Mouse (Mus musculus): ENCODE data around the gene Atp6v1e2. TPM values are rescaled to one million over a fixed set of nuclear protein-coding genes. Genes with fewer than 3 reads are reported as not detected.

Gene Atp6v1e2
- polyA plus RNA-seq, 2 experiments, result not detected

GRCm38 (mm10) chr17:86969582-86969981 lies 21.9 kb upstream of the Atp6v1e2 start:
- 38% methylated on average over 5 of the region's 5 CpGs for WGBS (ENCODE audit: insufficient replicate concordance)
- no peak overlapping the region for H3K9ac ChIP-seq (replicated peaks)
- peaks cover 5% of the 10 kb centered on the region; the same call in 1 of the 2 replicates for H3K27me3 ChIP-seq (ENCODE audit: control insufficient read depth, insufficient read depth, low read length)
- no peak overlapping the region for H3K4me2 ChIP-seq (ENCODE audit: low read depth)
- ATAC-seq (ENCODE audit: insufficient read depth) (no peak), DNase-seq (ENCODE audit: low read depth in 3 of 3, low spot score in 3 of 3) (no peak)
- no peak for TF ChIP-seq EP300 (IDR thresholded peaks at IDR 0.05; ENCODE audit: low read depth)
- H3K4me1 ChIP-seq (replicated peaks; ENCODE audit: control insufficient read depth in 2 of 2, insufficient read depth in 2 of 2, low read length in 1 of 2), result peaks cover 0 to 10% of the 10 kb centered on the region in 2 experiments; a peak in 2 of 4 replicates
- no peak overlapping the region for H3K27ac ChIP-seq
- no peaks in the 10 kb centered on the region for H3K9me3 ChIP-seq (ENCODE audit: control insufficient read depth, low read length)
- H3K4me3 ChIP-seq (ENCODE audit: insufficient read depth in 1 of 2, low read depth in 2 of 2, low read length in 2 of 2), result no peak overlapping the region
- no peaks in the 10 kb centered on the region for H3K36me3 ChIP-seq (replicated peaks; ENCODE audit: control insufficient read depth, insufficient read depth, low read depth)

GRCm38 (mm10) chr17:86968581-86968980 lies 20.9 kb upstream of the Atp6v1e2 start:
- DNase-seq (ENCODE audit: low read depth in 3 of 3, low spot score in 3 of 3) (no peak), ATAC-seq (ENCODE audit: insufficient read depth) (no peak)
- H3K4me3 ChIP-seq (ENCODE audit: insufficient read depth in 1 of 2, low read depth in 2 of 2, low read length in 2 of 2), result no peak overlapping the region
- H3K36me3 ChIP-seq (replicated peaks; ENCODE audit: control insufficient read depth, insufficient read depth, low read depth), result no peaks in the 10 kb centered on the region
- H3K9ac ChIP-seq (replicated peaks), result no peak overlapping the region
- no peak overlapping the region for H3K4me2 ChIP-seq (ENCODE audit: low read depth)
- H3K4me1 ChIP-seq (replicated peaks; ENCODE audit: control insufficient read depth in 2 of 2, insufficient read depth in 2 of 2, low read length in 1 of 2), result peaks cover 0 to 13% of the 10 kb centered on the region in 2 experiments; a peak in 2 of 4 replicates
- H3K9me3 ChIP-seq (ENCODE audit: control insufficient read depth, low read length), result no peaks in the 10 kb centered on the region
- H3K27me3 ChIP-seq (ENCODE audit: control insufficient read depth, insufficient read depth, low read length), result peaks cover 12% of the 10 kb centered on the region
- WGBS (ENCODE audit: insufficient replicate concordance), result 57% methylated on average over 5 of the region's 5 CpGs
- TF ChIP-seq EP300 (IDR thresholded peaks at IDR 0.05; ENCODE audit: low read depth) (no peak), CTCF (IDR thresholded peaks at IDR 0.05; ENCODE audit: low read depth) (no peak)
- H3K27ac ChIP-seq, result no peak overlapping the region

- no peak for ATAC-seq (ENCODE audit: insufficient read depth)
These were observed 20.1 kb upstream of the Atp6v1e2 start for GRCm38 (mm10) chr17:86967536-86968525.

GRCm38 (mm10) chr17:86967048-86967447 lies 19.4 kb upstream of the Atp6v1e2 start:
- Histone ChIP-seq H3K4me1 (replicated peaks; ENCODE audit: control insufficient read depth in 2 of 2, insufficient read depth in 2 of 2, low read length in 1 of 2) (peaks cover 0 to 8% of the 10 kb centered on the region in 2 experiments; a peak in 2 of 4 replicates), H3K4me2 (ENCODE audit: low read depth) (no peak overlapping the region), H3K27me3 (ENCODE audit: control insufficient read depth, insufficient read depth, low read length) (peaks cover 25% of the 10 kb centered on the region), H3K4me3 (ENCODE audit: insufficient read depth in 1 of 2, low read depth in 2 of 2, low read length in 2 of 2) (no peak overlapping the region), H3K9me3 (ENCODE audit: control insufficient read depth, low read length) (no peaks in the 10 kb centered on the region), H3K9ac (replicated peaks) (no peak overlapping the region), H3K36me3 (replicated peaks; ENCODE audit: control insufficient read depth, insufficient read depth, low read depth) (no peaks in the 10 kb centered on the region), H3K27ac (no peak overlapping the region)
- WGBS (ENCODE audit: insufficient replicate concordance), result 73% methylated on average over 12 of the region's 12 CpGs
- no peak for TF ChIP-seq CTCF (IDR thresholded peaks at IDR 0.05; ENCODE audit: low read depth)
- no peak for TF ChIP-seq EP300 (IDR thresholded peaks at IDR 0.05; ENCODE audit: low read depth)
- ATAC-seq (ENCODE audit: insufficient read depth) (no peak), DNase-seq (ENCODE audit: low read depth in 3 of 3, low spot score in 3 of 3) (no peak)

More at GRCm38 (mm10) chr17:86967536-86968525, 20.1 kb upstream of the Atp6v1e2 start:
- DNase-seq (ENCODE audit: low read depth in 3 of 3, low spot score in 3 of 3), result no peak
- H3K9me3 ChIP-seq (ENCODE audit: control insufficient read depth, low read length), result no peaks in the 10 kb centered on the region
- H3K4me2 ChIP-seq (ENCODE audit: low read depth), result no peak overlapping the region
- H3K27ac ChIP-seq, result no peak overlapping the region
- 63% methylated on average over 10 of the region's 10 CpGs for WGBS (ENCODE audit: insufficient replicate concordance)
- no peak overlapping the region for H3K9ac ChIP-seq (replicated peaks)
- no peak for TF ChIP-seq CTCF (IDR thresholded peaks at IDR 0.05; ENCODE audit: low read depth)
- no peak for TF ChIP-seq EP300 (IDR thresholded peaks at IDR 0.05; ENCODE audit: low read depth)
- peaks cover 20% of the 10 kb centered on the region for H3K27me3 ChIP-seq (ENCODE audit: control insufficient read depth, insufficient read depth, low read length)
- H3K4me3 ChIP-seq (ENCODE audit: insufficient read depth in 1 of 2, low read depth in 2 of 2, low read length in 2 of 2), result no peak overlapping the region
- H3K4me1 ChIP-seq (replicated peaks; ENCODE audit: control insufficient read depth in 2 of 2, insufficient read depth in 2 of 2, low read length in 1 of 2), result peaks cover 0 to 10% of the 10 kb centered on the region in 2 experiments; a peak in 2 of 4 replicates
- no peaks in the 10 kb centered on the region for H3K36me3 ChIP-seq (replicated peaks; ENCODE audit: control insufficient read depth, insufficient read depth, low read depth)

DNA sequence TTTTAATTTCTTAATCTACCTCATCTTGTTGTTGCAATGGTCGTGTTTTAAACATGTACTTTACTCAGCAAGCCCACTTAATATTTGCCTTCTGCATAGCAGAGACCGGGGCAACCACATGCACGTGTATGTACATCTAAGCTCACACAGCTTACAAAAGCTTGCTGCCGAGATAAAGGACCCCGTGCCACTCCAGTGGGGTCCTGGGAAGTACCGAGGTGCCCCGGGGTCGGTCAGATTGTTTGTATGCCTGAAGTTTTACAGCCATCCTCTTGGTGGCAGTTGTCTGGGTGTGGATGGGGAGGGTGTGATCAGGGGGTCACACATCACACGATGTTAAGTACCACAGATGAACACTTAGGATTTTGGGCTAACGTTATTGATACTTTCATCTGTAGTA lies 18.3 kb upstream of the Atp6v1e2 start:
- Histone ChIP-seq H3K27ac (no peak overlapping the region), H3K9ac (replicated peaks) (no peak overlapping the region), H3K4me2 (ENCODE audit: low read depth) (no peak overlapping the region), H3K4me1 (replicated peaks; ENCODE audit: control insufficient read depth in 2 of 2, insufficient read depth in 2 of 2, low read length in 1 of 2) (peaks cover 0 to 11% of the 10 kb centered on the region in 2 experiments; a peak in 2 of 4 replicates), H3K36me3 (replicated peaks; ENCODE audit: control insufficient read depth, insufficient read depth, low read depth) (no peaks in the 10 kb centered on the region), H3K27me3 (ENCODE audit: control insufficient read depth, insufficient read depth, low read length) (peaks cover 27% of the 10 kb centered on the region), H3K4me3 (ENCODE audit: insufficient read depth in 1 of 2, low read depth in 2 of 2, low read length in 2 of 2) (no peak overlapping the region), H3K9me3 (ENCODE audit: control insufficient read depth, low read length) (no peaks in the 10 kb centered on the region)
- no peak for ATAC-seq (ENCODE audit: insufficient read depth)
- TF ChIP-seq CTCF (IDR thresholded peaks at IDR 0.05; ENCODE audit: low read depth), result no peak
- TF ChIP-seq EP300 (IDR thresholded peaks at IDR 0.05; ENCODE audit: low read depth), result no peak
- WGBS (ENCODE audit: insufficient replicate concordance), result 64% methylated on average over 10 of the region's 10 CpGs
- DNase-seq (ENCODE audit: low read depth in 3 of 3, low spot score in 3 of 3), result no peak

Data from liver, embryonic 14.5 days (tissue).